Mouse (Mus musculus) megakaryocyte, embryonic 14.5 days (primary cell): Measurements from ENCODE around the gene Dnajc5. TPM values are rescaled to one million over a fixed set of nuclear protein-coding genes. Genes with fewer than 3 reads are reported as not detected.

Source experiments
- H3K27me3 ChIP-seq: replicated peaks from 2 replicates; pipeline ENCODE3; 2012; ENCODE audit warnings: inconsistent platforms
- H3K36me3 ChIP-seq: replicated peaks from 2 replicates; pipeline ENCODE3; 2012; ENCODE audit warnings: low read length, inconsistent platforms, mixed read lengths
- H3K4me1 ChIP-seq: 2 replicates; pipeline ENCODE4 v1.6.1; 2012; ENCODE audit warnings: inconsistent platforms
- H3K4me3 ChIP-seq: replicated peaks from 2 replicates; pipeline ENCODE3; 2012; ENCODE audit warnings: moderate library complexity, mild to moderate bottlenecking, inconsistent platforms
- H3K9me3 ChIP-seq: 2 replicates; pipeline ENCODE4 v1.6.1; 2012; ENCODE audit warnings: inconsistent platforms
- FLI1 ChIP-seq: IDR thresholded peaks from 2 replicates; pipeline ENCODE4 v1.6.1; 2012; ENCODE audit warnings: low read length, inconsistent platforms, mixed read lengths
- GATA1 ChIP-seq: IDR thresholded peaks from 3 replicates; pipeline ENCODE4 v1.6.1; 2012; ENCODE audit warnings: mixed read lengths, low read length, inconsistent platforms, borderline replicate concordance
- polyA plus RNA-seq: library from polyadenylated mRNA; stranded (reverse); fragments of >175 nt; gene quantifications from 2 replicates; pipeline ENCODE4 v1.2.3, GENCODE M21; 2012; ENCODE audit warnings: low replicate concordance; ENCODE audit not compliant: insufficient read depth

Gene Dnajc5
- polyA plus RNA-seq, 1 experiment: 10.4 TPM

- no peak for TF ChIP-seq FLI1
- no peak for TF ChIP-seq GATA1
- H3K9me3 ChIP-seq: no peaks in the 10 kb centered on the region
- peaks cover 32% of the 10 kb centered on the region for H3K4me1 ChIP-seq
- no peaks in the 10 kb centered on the region for H3K27me3 ChIP-seq
- no peak overlapping the region for H3K4me3 ChIP-seq
- H3K36me3 ChIP-seq: peaks cover 97% of the 10 kb centered on the region
Measured at GRCm38 (mm10) chr2:181509191-181509590, 11.1 kb upstream of the Dnajc5 start.

- Histone ChIP-seq H3K9me3 (no peaks in the 10 kb centered on the region), H3K4me1 (peaks cover 22% of the 10 kb centered on the region), H3K36me3 (peaks cover 96% of the 10 kb centered on the region), H3K4me3 (no peak overlapping the region), H3K27me3 (no peaks in the 10 kb centered on the region)
- no peak for TF ChIP-seq FLI1
Measured at GRCm38 (mm10) chr2:181511231-181511630, 9.1 kb upstream of the Dnajc5 start.

GRCm38 (mm10) chr2:181519201-181519600, 1.1 kb upstream of the Dnajc5 start:
- H3K36me3 ChIP-seq: peaks cover 57% of the 10 kb centered on the region
- no peaks in the 10 kb centered on the region for H3K9me3 ChIP-seq
- H3K4me1 ChIP-seq: peaks cover 56% of the 10 kb centered on the region
- H3K4me3 ChIP-seq: peak overlapping the region; percentile 97
- H3K27me3 ChIP-seq: no peaks in the 10 kb centered on the region
- TF ChIP-seq FLI1 (no peak), GATA1 (no peak)

DNA sequence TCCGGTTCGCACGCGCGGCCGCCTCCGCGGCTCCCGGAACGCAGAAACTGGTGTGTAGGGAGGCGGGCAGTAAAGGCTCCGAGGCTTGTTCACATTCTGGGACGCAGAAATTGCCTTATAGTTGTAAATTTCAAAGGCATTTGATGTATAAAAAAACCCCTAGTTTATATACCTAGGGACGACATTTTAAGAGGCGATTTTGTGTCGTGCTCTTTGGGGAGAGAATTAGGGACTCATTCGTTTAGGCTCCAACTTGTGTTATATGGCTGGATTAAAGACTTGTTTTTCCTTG, 597 bp downstream of the Dnajc5 start:
- peaks cover 58% of the 10 kb centered on the region for H3K4me1 ChIP-seq
- TF ChIP-seq GATA1: no peak
- TF ChIP-seq FLI1: no peak
- H3K27me3 ChIP-seq: no peaks in the 10 kb centered on the region
- H3K36me3 ChIP-seq: peaks cover 52% of the 10 kb centered on the region
- H3K9me3 ChIP-seq: no peaks in the 10 kb centered on the region
- H3K4me3 ChIP-seq: peak overlapping the region; percentile 97

- Histone ChIP-seq H3K27me3 (no peaks in the 10 kb centered on the region), H3K36me3 (peaks cover 51% of the 10 kb centered on the region)
Measured at GRCm38 (mm10) chr2:181521491-181521890, 1.2 kb downstream of the Dnajc5 start.

GRCm38 (mm10) chr2:181522811-181523210, 2.5 kb downstream of the Dnajc5 start:
- no peaks in the 10 kb centered on the region for H3K9me3 ChIP-seq
- TF ChIP-seq FLI1: no peak
- TF ChIP-seq GATA1: no peak
- H3K4me3 ChIP-seq: peak overlapping the region; percentile 11
- H3K36me3 ChIP-seq: peaks cover 44% of the 10 kb centered on the region
- H3K4me1 ChIP-seq: peaks cover 61% of the 10 kb centered on the region
- H3K27me3 ChIP-seq: no peaks in the 10 kb centered on the region

More at GRCm38 (mm10) chr2:181521491-181521890, 1.2 kb downstream of the Dnajc5 start:
- Histone ChIP-seq H3K9me3 (no peaks in the 10 kb centered on the region), H3K4me3 (peak overlapping the region; percentile 97), H3K4me1 (peaks cover 56% of the 10 kb centered on the region)
- TF ChIP-seq GATA1: no peak
- TF ChIP-seq FLI1: no peak

- Histone ChIP-seq H3K36me3 (peaks cover 60% of the 10 kb centered on the region), H3K9me3 (peaks cover 2% of the 10 kb centered on the region), H3K27me3 (no peaks in the 10 kb centered on the region), H3K4me1 (peaks cover 49% of the 10 kb centered on the region), H3K4me3 (no peak overlapping the region)
- TF ChIP-seq GATA1 (no peak), FLI1 (no peak)
Measured at GRCm38 (mm10) chr2:181525526-181525925, 5.2 kb downstream of the Dnajc5 start.

GRCm38 (mm10) chr2:181529076-181529475, 8.8 kb downstream of the Dnajc5 start:
- no peak overlapping the region for H3K4me3 ChIP-seq
- TF ChIP-seq FLI1 (no peak), GATA1 (no peak)
- H3K4me1 ChIP-seq: peaks cover 40% of the 10 kb centered on the region
- H3K36me3 ChIP-seq: peaks cover 79% of the 10 kb centered on the region
- no peaks in the 10 kb centered on the region for H3K27me3 ChIP-seq
- H3K9me3 ChIP-seq: peaks cover 13% of the 10 kb centered on the region

- no peak overlapping the region for H3K4me3 ChIP-seq
- no peaks in the 10 kb centered on the region for H3K27me3 ChIP-seq
- H3K4me1 ChIP-seq: peaks cover 43% of the 10 kb centered on the region
- TF ChIP-seq GATA1: no peak
- no peak for TF ChIP-seq FLI1
- H3K9me3 ChIP-seq: peaks cover 13% of the 10 kb centered on the region
- peaks cover 77% of the 10 kb centered on the region for H3K36me3 ChIP-seq
Measured at GRCm38 (mm10) chr2:181532589-181532988, 12.3 kb downstream of the Dnajc5 start.

DNA sequence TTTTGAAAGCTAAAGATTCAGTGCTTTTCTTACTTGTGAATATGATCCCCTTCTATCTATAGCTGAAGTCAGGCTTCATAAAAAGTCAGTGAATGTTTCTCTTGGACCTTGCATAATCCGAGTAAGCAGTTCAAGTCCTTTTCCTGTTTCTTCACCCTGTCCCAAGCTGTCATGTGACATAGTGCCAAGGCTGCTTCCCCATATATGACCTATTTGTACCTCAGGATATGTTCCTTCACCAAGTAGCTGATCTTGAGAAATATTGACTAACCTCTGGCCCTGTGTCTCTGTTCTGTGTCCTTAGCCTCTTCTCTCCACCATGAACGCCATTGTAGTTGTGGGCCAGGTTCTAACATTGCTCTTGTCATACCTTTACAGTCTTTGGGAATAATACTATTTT, 16.1 kb downstream of the Dnajc5 start:
- no peak overlapping the region for H3K4me3 ChIP-seq

More for the DNA sequence above, 16.1 kb downstream of the Dnajc5 start:
- TF ChIP-seq FLI1 (no peak), GATA1 (no peak)
- no peaks in the 10 kb centered on the region for H3K27me3 ChIP-seq
- peaks cover 8% of the 10 kb centered on the region; the same call in 1 of the 2 replicates for H3K9me3 ChIP-seq
- peaks cover 66% of the 10 kb centered on the region for H3K36me3 ChIP-seq
- H3K4me1 ChIP-seq: peaks cover 46% of the 10 kb centered on the region
